Mouse (Mus musculus) kidney, postnatal 0 days (tissue): ENCODE results near the gene Sgms2. TPM values are rescaled to one million over a fixed set of nuclear protein-coding genes. Genes with fewer than 3 reads are reported as not detected.

ENCODE experiments used
- ATAC-seq: fragments of 200-750 bp; cut with Nextera tagmentation; replicated peaks from 2 replicates; pipeline ENCODE4 v1.8.0; 2017; ENCODE audit warnings: low read depth, moderate number of reproducible peaks, moderate TSS enrichment, moderate library complexity; ENCODE audit not compliant: low FRiP score
- DNase-seq: peaks from one replicate; pipeline ENCODE4 v3.0.0-alpha.2; 2016; ENCODE audit warnings: low spot score
- H3K27ac ChIP-seq: fragments of 300-500 bp; sonication (generic); 2 replicates; pipeline ENCODE4 v1.5.1; 2014; ENCODE audit warnings: mild to moderate bottlenecking
- H3K27me3 ChIP-seq: fragments of 300-500 bp; sonication (generic); 2 replicates; pipeline ENCODE4 v1.6.1; 2014; ENCODE audit warnings: low read length, mixed read lengths; ENCODE audit not compliant: insufficient read depth
- H3K36me3 ChIP-seq: fragments of 300-500 bp; sonication (generic); 2 replicates; pipeline ENCODE4 v1.6.1; 2014; ENCODE audit warnings: low read length, mixed read lengths; ENCODE audit not compliant: insufficient read depth
- H3K4me1 ChIP-seq: fragments of 300-500 bp; sonication (generic); replicated peaks from 2 replicates; pipeline ENCODE4 v1.6.1; 2014; ENCODE audit warnings: antibody characterized with exemption, low read length, mixed read lengths; ENCODE audit not compliant: insufficient read depth
- H3K4me2 ChIP-seq: fragments of 300-500 bp; sonication (generic); 2 replicates; pipeline ENCODE4 v1.6.1; 2014; ENCODE audit warnings: mild to moderate bottlenecking, low read length, moderate library complexity, mixed read lengths
- H3K4me3 ChIP-seq: fragments of 300-500 bp; sonication (generic); replicated peaks from 2 replicates; pipeline ENCODE4 v1.5.1; 2014; ENCODE audit warnings: low read depth, low read length
- H3K9ac ChIP-seq: fragments of 300-500 bp; sonication (generic); 2 replicates; pipeline ENCODE4 v1.6.1; 2014; ENCODE audit warnings: low read depth, low read length
- H3K9me3 ChIP-seq: fragments of 300-500 bp; sonication (generic); replicated peaks from 2 replicates; pipeline ENCODE4 v1.6.1; 2016; ENCODE audit warnings: low read length, inconsistent platforms, mixed read lengths
- CTCF ChIP-seq: IDR thresholded peaks from 2 replicates; pipeline ENCODE4 v1.5.1; 2016; ENCODE audit warnings: antibody characterized with exemption, low read depth, mild to moderate bottlenecking, moderate library complexity
- WGBS: fragments of 180-500 bp; shearing (Covaris S2); extraction: QIAGEN DNeasy Blood & Tissue Kit; methylation state at CpG from one replicate; pipeline ENCODE4 v1.1.7; 2014; 5-methylcytosine and 5-hydroxymethylcytosine counted together
- polyA plus RNA-seq: library from polyadenylated mRNA; unstranded; fragments of >200 nt; fragmentation: Nextera tagmentation; extraction: Ambion mirVana; gene quantifications from 2 replicates; pipeline ENCODE4 v1.2.1, GENCODE M21; 2015

Sgms2 gene
- polyA plus RNA-seq, 1 experiment from 2014 or later = 25.4 TPM

DNA sequence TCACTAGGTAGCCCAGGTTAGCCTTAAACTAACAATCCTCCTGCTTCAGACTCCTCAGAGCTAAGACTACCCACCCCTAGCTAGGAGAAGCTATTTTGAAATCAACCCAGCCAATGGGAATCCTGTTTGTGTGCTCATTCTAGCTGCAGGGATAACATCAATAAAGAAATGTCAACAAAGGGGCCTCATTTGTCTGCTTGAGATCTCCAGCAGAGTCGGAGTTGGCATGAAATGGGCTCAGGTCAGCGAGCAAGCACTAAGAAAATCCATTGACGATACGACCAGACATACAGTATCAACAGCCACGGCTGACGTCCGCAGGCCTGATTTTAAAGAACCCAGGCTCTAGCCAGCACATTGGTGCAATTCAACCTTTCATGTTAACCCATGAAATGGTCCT lies 164.0 kb downstream of the Sgms2 start:
- H3K27me3 ChIP-seq = no peaks in the 10 kb centered on the region
- H3K4me3 ChIP-seq = no peak overlapping the region
- H3K36me3 ChIP-seq = no peaks in the 10 kb centered on the region
- no peak overlapping the region for H3K27ac ChIP-seq
- TF ChIP-seq CTCF = no peak
- DNase-seq (no peak), ATAC-seq (no peak)
- no peaks in the 10 kb centered on the region for H3K9me3 ChIP-seq
- H3K4me2 ChIP-seq = no peak overlapping the region
- H3K9ac ChIP-seq = no peak overlapping the region
- 53% methylated on average over 7 of the region's 7 CpGs for WGBS
- H3K4me1 ChIP-seq = no peaks in the 10 kb centered on the region

GRCm38 (mm10) chr3:131326637-131327036 lies 164.6 kb downstream of the Sgms2 start:
- WGBS = 89% methylated on average over 4 of the region's 4 CpGs
- no peaks in the 10 kb centered on the region for H3K27me3 ChIP-seq

GRCm38 (mm10) chr3:131322081-131322815 lies 169.0 kb downstream of the Sgms2 start:
- 75% methylated on average over 14 of the region's 14 CpGs for WGBS
- H3K27ac ChIP-seq = no peak overlapping the region
- H3K9me3 ChIP-seq = no peaks in the 10 kb centered on the region
- no peak for TF ChIP-seq CTCF
- no peaks in the 10 kb centered on the region for H3K27me3 ChIP-seq
- H3K4me3 ChIP-seq = no peak overlapping the region
- H3K4me1 ChIP-seq = no peaks in the 10 kb centered on the region
- no peak for DNase-seq
- H3K36me3 ChIP-seq = no peaks in the 10 kb centered on the region
- no peak for ATAC-seq
- no peak overlapping the region for H3K9ac ChIP-seq
- no peak overlapping the region for H3K4me2 ChIP-seq

More at GRCm38 (mm10) chr3:131326637-131327036, 164.6 kb downstream of the Sgms2 start:
- no peak overlapping the region for H3K27ac ChIP-seq
- no peaks in the 10 kb centered on the region for H3K4me1 ChIP-seq
- H3K9ac ChIP-seq = no peak overlapping the region
- H3K36me3 ChIP-seq = no peaks in the 10 kb centered on the region
- H3K4me2 ChIP-seq = no peak overlapping the region
- H3K4me3 ChIP-seq = no peak overlapping the region
- ATAC-seq = no peak
- no peak for TF ChIP-seq CTCF
- H3K9me3 ChIP-seq = no peaks in the 10 kb centered on the region
- DNase-seq = no peak

DNA sequence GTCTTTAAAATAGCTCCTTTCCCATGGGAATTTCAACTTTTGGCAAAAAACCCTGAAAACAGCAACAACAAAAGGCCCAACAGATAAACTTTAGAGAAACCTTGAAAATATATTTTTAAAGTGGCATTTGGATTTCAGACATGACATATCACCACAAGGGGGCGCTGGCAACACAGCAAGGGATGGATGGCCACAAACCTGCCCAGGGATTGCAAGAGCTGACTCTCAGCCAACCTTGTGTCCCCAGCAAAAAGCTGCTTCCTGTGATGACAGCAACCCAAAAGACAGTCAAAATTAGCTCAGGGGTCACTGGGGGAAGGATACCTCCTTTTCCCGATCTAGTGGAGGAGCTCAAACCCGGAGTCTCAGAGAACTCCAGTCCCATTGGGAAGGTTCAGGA lies 171.0 kb downstream of the Sgms2 start:
- Histone ChIP-seq H3K4me3 (no peak overlapping the region), H3K9ac (no peak overlapping the region), H3K4me2 (no peak overlapping the region), H3K27me3 (no peaks in the 10 kb centered on the region), H3K36me3 (no peaks in the 10 kb centered on the region), H3K27ac (no peak overlapping the region), H3K9me3 (no peaks in the 10 kb centered on the region), H3K4me1 (no peaks in the 10 kb centered on the region)
- ATAC-seq (no peak), DNase-seq (peak; percentile 89)
- peak; percentile 95 for TF ChIP-seq CTCF
- 4% methylated on average over 3 of the region's 3 CpGs for WGBS

DNA sequence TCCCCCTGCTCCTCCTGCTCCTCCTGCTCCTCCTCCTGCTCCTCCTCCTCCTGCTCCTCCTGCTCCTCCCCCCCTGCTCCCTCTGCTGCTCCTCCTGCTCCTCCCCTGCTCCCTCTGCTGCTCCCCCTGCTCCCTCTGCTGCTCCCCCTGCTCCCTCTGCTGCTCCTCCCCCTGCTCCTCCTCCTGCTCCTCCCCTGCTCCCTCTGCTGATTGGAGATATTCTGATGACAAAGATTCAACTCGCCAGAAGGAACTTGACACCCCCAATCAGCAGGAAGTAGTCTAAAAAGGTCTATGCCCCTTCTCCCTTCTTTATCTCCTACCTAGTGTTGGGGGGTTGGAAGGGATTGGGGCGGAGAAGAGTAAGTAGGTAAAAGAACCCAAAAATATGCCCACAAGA lies 173.0 kb downstream of the Sgms2 start:
- Histone ChIP-seq H3K4me2 (no peak overlapping the region), H3K36me3 (no peaks in the 10 kb centered on the region), H3K9ac (no peak overlapping the region), H3K9me3 (no peaks in the 10 kb centered on the region), H3K4me3 (no peak overlapping the region), H3K4me1 (no peaks in the 10 kb centered on the region), H3K27me3 (no peaks in the 10 kb centered on the region), H3K27ac (no peak overlapping the region)
- 53% methylated on average over 2 of the region's 2 CpGs for WGBS
- no peak for TF ChIP-seq CTCF
- no peak for ATAC-seq
- no peak for DNase-seq

DNA sequence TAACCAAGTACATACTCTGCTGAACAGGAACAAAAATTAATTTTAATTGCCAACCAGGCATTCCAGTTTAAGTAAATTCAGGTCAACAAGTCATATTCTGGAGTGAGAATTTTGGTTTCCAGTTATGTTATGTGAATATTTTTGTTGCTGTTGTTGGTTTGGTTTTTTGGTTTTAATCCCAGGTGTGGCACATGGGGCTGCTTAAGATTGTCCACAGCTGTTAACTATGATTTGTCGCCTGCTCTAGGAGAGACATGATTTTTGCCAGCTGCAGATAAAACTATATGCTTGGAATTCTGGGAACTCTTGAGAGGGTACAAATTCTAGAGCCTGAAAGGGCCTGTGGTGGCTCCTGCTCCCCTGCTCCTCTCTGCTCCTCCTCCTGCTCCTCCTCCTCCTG lies 174.1 kb downstream of the Sgms2 start:
- H3K4me2 ChIP-seq = no peak overlapping the region
- no peaks in the 10 kb centered on the region for H3K27me3 ChIP-seq
- WGBS = 95% methylated on average over 1 of the region's 1 CpGs
- H3K27ac ChIP-seq = no peak overlapping the region
- TF ChIP-seq CTCF = no peak
- H3K4me3 ChIP-seq = no peak overlapping the region
- DNase-seq (no peak), ATAC-seq (no peak)
- H3K4me1 ChIP-seq = no peaks in the 10 kb centered on the region
- no peak overlapping the region for H3K9ac ChIP-seq
- H3K9me3 ChIP-seq = no peaks in the 10 kb centered on the region
- H3K36me3 ChIP-seq = no peaks in the 10 kb centered on the region
